Mouse (Mus musculus) CH12.LX (cell line): Measurements from ENCODE around the gene Hs1bp3. TPM values are rescaled to one million over a fixed set of nuclear protein-coding genes. Genes with fewer than 3 reads are reported as not detected.

Experiments used
- DNase-seq: peaks from one replicate; pipeline ENCODE4 v3.0.0-alpha.2; 2013; ENCODE audit errors: extremely low read depth
- H3K27ac ChIP-seq: 2 replicates; pipeline ENCODE4 v1.5.1; 2012; ENCODE audit warnings: low read depth, mild to moderate bottlenecking, control low read depth, moderate library complexity; ENCODE audit not compliant: insufficient read depth
- H3K27me3 ChIP-seq: replicated peaks from 2 replicates; pipeline ENCODE3; 2012; ENCODE audit warnings: inconsistent platforms
- H3K36me3 ChIP-seq, 2 experiments: replicated peaks in 1 of 2; 2 replicates each; pipeline versions ENCODE3 to v1.6.1; 2012; ENCODE audit warnings: inconsistent platforms in 1 of 2, low read length in 1 of 2, mild to moderate bottlenecking in 1 of 2, mixed read lengths in 1 of 2, moderate library complexity in 1 of 2; ENCODE audit not compliant: control insufficient read depth in 1 of 2, insufficient read depth in 1 of 2
- H3K4me1 ChIP-seq, 2 experiments: 2 replicates each; pipeline ENCODE4 v1.6.1; 2012; ENCODE audit warnings: inconsistent platforms in 1 of 2, moderate library complexity in 1 of 2; ENCODE audit not compliant: insufficient read depth in 2 of 2, control insufficient read depth in 1 of 2
- H3K4me2 ChIP-seq: 2 replicates; pipeline ENCODE4 v1.6.1; 2012; ENCODE audit warnings: low read depth, mild to moderate bottlenecking, control low read depth; ENCODE audit not compliant: poor library complexity, insufficient read depth, severe bottlenecking
- H3K4me3 ChIP-seq, 3 experiments: fragments of 150-350 bp in 1 of 3; sonication (generic) in 1 of 3; replicated peaks in 1 of 3; 2 replicates each; pipeline versions ENCODE3 to v1.5.1; 2011 to 2012; ENCODE audit warnings: low read depth in 2 of 3, low read length in 2 of 3, mild to moderate bottlenecking in 2 of 3, moderate library complexity in 2 of 3, control low read depth in 1 of 3, improper control_type of control experiment in 1 of 3, inconsistent platforms in 1 of 3, mixed read lengths in 1 of 3; ENCODE audit not compliant: poor library complexity in 1 of 3
- H3K79me2 ChIP-seq: replicated peaks from 2 replicates; pipeline ENCODE4 v1.6.1; 2012; ENCODE audit warnings: mild to moderate bottlenecking, moderate library complexity; ENCODE audit not compliant: control insufficient read depth, poor library complexity, insufficient read depth, severe bottlenecking; ENCODE audit errors: extremely low read depth
- H3K9ac ChIP-seq: 2 replicates; pipeline ENCODE4 v1.6.1; 2012; ENCODE audit warnings: low read depth, mild to moderate bottlenecking, control low read depth, moderate library complexity; ENCODE audit not compliant: insufficient read depth
- H3K9me3 ChIP-seq: replicated peaks from 2 replicates; pipeline ENCODE3; 2012; ENCODE audit warnings: low read length, inconsistent platforms, mixed read lengths
- CHD1 ChIP-seq: IDR thresholded peaks from 2 replicates; pipeline ENCODE4 v1.6.1; 2012; ENCODE audit warnings: low read depth, low read length, improper control_type of control experiment, inconsistent platforms
- CHD2 ChIP-seq: IDR thresholded peaks from 2 replicates; pipeline ENCODE4 v1.6.1; 2011; ENCODE audit warnings: low read length, improper control_type of control experiment
- ETS1 ChIP-seq: conservative IDR thresholded peaks from 2 replicates; pipeline ENCODE4 v1.6.1; 2012; ENCODE audit warnings: low read depth, mild to moderate bottlenecking, inconsistent platforms, low read length, improper control_type of control experiment, moderate library complexity
- GABPA ChIP-seq: IDR thresholded peaks from 2 replicates; pipeline ENCODE4 v1.6.1; 2012; ENCODE audit warnings: low read depth, low read length, improper control_type of control experiment, inconsistent platforms; ENCODE audit not compliant: insufficient replicate concordance
- HCFC1 ChIP-seq: IDR thresholded peaks from 2 replicates; pipeline ENCODE4 v1.6.1; 2012; ENCODE audit warnings: low read depth, mild to moderate bottlenecking, inconsistent platforms, low read length, improper control_type of control experiment
- IRF4 ChIP-seq: IDR thresholded peaks from 2 replicates; pipeline ENCODE4 v1.6.1; 2014; ENCODE audit warnings: low read depth, mild to moderate bottlenecking, inconsistent platforms, low read length, improper control_type of control experiment
- MEF2A ChIP-seq: IDR thresholded peaks from 2 replicates; pipeline ENCODE4 v1.6.1; 2014; ENCODE audit warnings: low read depth, mild to moderate bottlenecking, inconsistent platforms, low read length, improper control_type of control experiment, borderline replicate concordance
- NRF1 ChIP-seq: IDR thresholded peaks from 2 replicates; pipeline ENCODE4 v1.6.1; 2014; ENCODE audit warnings: low read depth, mild to moderate bottlenecking, inconsistent platforms, low read length, improper control_type of control experiment, moderate library complexity
- RCOR1 ChIP-seq: conservative IDR thresholded peaks from 2 replicates; pipeline ENCODE4 v1.6.1; 2012; ENCODE audit warnings: low read depth, mild to moderate bottlenecking, inconsistent platforms, low read length, improper control_type of control experiment
- TBP ChIP-seq: conservative IDR thresholded peaks from 2 replicates; pipeline ENCODE4 v1.6.1; 2011; ENCODE audit warnings: low read depth, low read length, improper control_type of control experiment
- TCF12 ChIP-seq: IDR thresholded peaks from 2 replicates; pipeline ENCODE4 v1.6.1; 2014; ENCODE audit warnings: low read depth, mild to moderate bottlenecking, inconsistent platforms, low read length, improper control_type of control experiment
- ZKSCAN1 ChIP-seq: IDR thresholded peaks from 2 replicates; pipeline ENCODE4 v1.6.1; 2012; ENCODE audit warnings: low read depth, inconsistent platforms, low read length, improper control_type of control experiment, borderline replicate concordance
- ZNF384 ChIP-seq: IDR thresholded peaks from 2 replicates; pipeline ENCODE4 v1.6.1; 2012; ENCODE audit warnings: low read depth, low read length, improper control_type of control experiment, inconsistent platforms
- dilution Hi-C: fragments of 300-500 bp; cut with MboI; formaldehyde crosslinking; loops from 2 replicates; pipeline ENCODE4 v1.14.3; 2020; ENCODE audit warnings: low sequenced_read_pairs; ENCODE audit not compliant: extremely low pct_unique_long_range_greater_than_20kb, extremely low pct_ligation_motif_present
- in situ Hi-C: fragments of 300-500 bp; cut with MboI; formaldehyde crosslinking; loops from 3 replicates; pipeline ENCODE4 v1.14.3; 2019; ENCODE audit warnings: low sequenced_read_pairs, low pct_ligation_motif_present, low pct_unique_long_range_greater_than_20kb, mixed read lengths
- polyA plus RNA-seq: library from polyadenylated mRNA; unstranded; fragments of >175 nt; gene quantifications from 2 replicates; pipeline ENCODE4 v1.2.1, GENCODE M21; 2012; ENCODE audit warnings: low read depth; ENCODE audit not compliant: insufficient read length
- total RNA-seq, 2 experiments: library from RNA; depleted of rRNA; stranded (reverse); fragments of 300-350 nt in 1 of 2; fragments of >200 nt in 1 of 2; gene quantifications; 2 replicates each; pipeline ENCODE4 v1.2.3; 2012 to 2014

The Hs1bp3 gene
- total and polyA plus RNA-seq, 3 experiments, result 2.6 to 10.1 (median 4.7) TPM

GRCm38 (mm10) chr12:8321506-8321905, 8.3 kb downstream of the Hs1bp3 start:
- in situ Hi-C loops (loop anchor here (5.0 to 25.0 kb wide), 2 partner anchors 181 to 691 kb away; partner anchors contain the start of gene Rhob), dilution Hi-C loops (no loop called here)
- TF ChIP-seq CHD2, result no peak
- TF ChIP-seq RCOR1, result no peak
- TF ChIP-seq ETS1, result no peak
- TF ChIP-seq IRF4, result no peak
- TF ChIP-seq GABPA, result no peak
- TF ChIP-seq TBP, result no peak
- no peak for TF ChIP-seq HCFC1
- no peak for TF ChIP-seq ZKSCAN1
- DNase-seq, result no peak
- Histone ChIP-seq H3K27me3 (no peaks in the 10 kb centered on the region), H3K27ac (no peak overlapping the region), H3K4me1 (no peaks in the 10 kb centered on the region), H3K9me3 (no peaks in the 10 kb centered on the region), H3K4me2 (no peak overlapping the region), H3K79me2 (no peaks in the 10 kb centered on the region), H3K36me3 (peaks cover 47 to 97% of the 10 kb centered on the region in 2 experiments), H3K4me3 (no peak overlapping the region), H3K9ac (no peak overlapping the region)

GRCm38 (mm10) chr12:8324086-8324485, 10.9 kb downstream of the Hs1bp3 start:
- TF ChIP-seq ZNF384 (no peak), MEF2A (no peak), CHD1 (no peak), TCF12 (no peak), NRF1 (no peak)
- no peaks in the 10 kb centered on the region for H3K79me2 ChIP-seq
- DNase-seq, result no peak
- H3K9me3 ChIP-seq, result no peaks in the 10 kb centered on the region
- H3K9ac ChIP-seq, result no peak overlapping the region
- H3K36me3 ChIP-seq, result peaks cover 37 to 92% of the 10 kb centered on the region in 2 experiments
- dilution Hi-C loops, result no loop called here
- no peak overlapping the region for H3K27ac ChIP-seq
- H3K27me3 ChIP-seq, result no peaks in the 10 kb centered on the region
- no peak overlapping the region for H3K4me2 ChIP-seq
- H3K4me3 ChIP-seq, result no peak overlapping the region
- peaks cover 0 to 11% of the 10 kb centered on the region in 2 experiments; a peak in 2 of 4 replicates for H3K4me1 ChIP-seq
- in situ Hi-C loops, result loop anchor here (5.0 to 25.0 kb wide), 2 partner anchors 178 to 688 kb away; partner anchors contain the start of gene Rhob
